Mouse (Mus musculus): ENCODE measurements around the gene Cd180.

The Cd180 gene

GRCm38 (mm10) chr13:102774786-102775201, 81.4 kb downstream of the Cd180 start:
- no peak for DNase-seq (ENCODE audit: extremely low read depth, low read depth, low spot score)

- no peak for DNase-seq (ENCODE audit: extremely low read depth, low read depth, low spot score)
Observed at GRCm38 (mm10) chr13:102775506-102775905, 82.1 kb downstream of the Cd180 start.

GRCm38 (mm10) chr13:102778859-102779258, 85.5 kb downstream of the Cd180 start:
- no peak for DNase-seq (ENCODE audit: extremely low read depth, low read depth, low spot score)

GRCm38 (mm10) chr13:102779275-102779674, 85.9 kb downstream of the Cd180 start:
- DNase-seq (ENCODE audit: extremely low read depth, low read depth, low spot score) = no peak

- DNase-seq (ENCODE audit: extremely low read depth, low read depth, low spot score) = no peak
Observed at GRCm38 (mm10) chr13:102783531-102784310, 90.4 kb downstream of the Cd180 start.

- DNase-seq (ENCODE audit: extremely low read depth, low read depth, low spot score) = no peak
Observed at GRCm38 (mm10) chr13:102786666-102787230, 93.4 kb downstream of the Cd180 start.

All from fat pad, adult 2 months (tissue).